Mouse (Mus musculus) heart, embryonic 10.5 days (tissue): Measurements from ENCODE around the gene Egfl8. TPM values are rescaled to one million over a fixed set of nuclear protein-coding genes. Genes with fewer than 3 reads are reported as not detected.

Experiments used
- DNase-seq: peaks from one replicate; pipeline ENCODE4 v3.0.0-alpha.2; 2017; ENCODE audit warnings: low spot score
- H3K27ac ChIP-seq: fragments of 300-500 bp; sonication (generic); 2 replicates; pipeline ENCODE4 v1.5.1; 2016; ENCODE audit warnings: mild to moderate bottlenecking
- H3K27me3 ChIP-seq: fragments of 300-500 bp; sonication (generic); 2 replicates; pipeline ENCODE4 v1.6.1; 2016; ENCODE audit warnings: mild to moderate bottlenecking; ENCODE audit not compliant: poor library complexity, insufficient read depth, severe bottlenecking
- H3K36me3 ChIP-seq: fragments of 300-500 bp; sonication (generic); 2 replicates; pipeline ENCODE4 v1.6.1; 2016; ENCODE audit warnings: mild to moderate bottlenecking, moderate library complexity
- H3K4me1 ChIP-seq: fragments of 300-500 bp; sonication (generic); 2 replicates; pipeline ENCODE4 v1.6.1; 2016; ENCODE audit warnings: mild to moderate bottlenecking
- H3K4me3 ChIP-seq: fragments of 300-500 bp; sonication (generic); 2 replicates; pipeline ENCODE4 v1.5.1; 2016; ENCODE audit warnings: mild to moderate bottlenecking, moderate library complexity
- H3K9me3 ChIP-seq: fragments of 300-500 bp; sonication (generic); 2 replicates; pipeline ENCODE4 v1.6.1; 2016; ENCODE audit warnings: mild to moderate bottlenecking, moderate library complexity
- WGBS: fragments of 180-500 bp; shearing (Covaris S2); methylation state at CpG from one replicate; pipeline ENCODE4 v1.1.7; 2016; 5-methylcytosine and 5-hydroxymethylcytosine counted together
- polyA plus RNA-seq: library from polyadenylated mRNA; unstranded; fragments of >200 nt; fragmentation: Nextera tagmentation; extraction: Ambion mirVana; gene quantifications from 2 replicates; pipeline ENCODE4 v1.2.1, GENCODE M21; 2016

Gene Egfl8
- polyA plus RNA-seq, 1 experiment from 2014 or later = 1.7 TPM

DNA sequence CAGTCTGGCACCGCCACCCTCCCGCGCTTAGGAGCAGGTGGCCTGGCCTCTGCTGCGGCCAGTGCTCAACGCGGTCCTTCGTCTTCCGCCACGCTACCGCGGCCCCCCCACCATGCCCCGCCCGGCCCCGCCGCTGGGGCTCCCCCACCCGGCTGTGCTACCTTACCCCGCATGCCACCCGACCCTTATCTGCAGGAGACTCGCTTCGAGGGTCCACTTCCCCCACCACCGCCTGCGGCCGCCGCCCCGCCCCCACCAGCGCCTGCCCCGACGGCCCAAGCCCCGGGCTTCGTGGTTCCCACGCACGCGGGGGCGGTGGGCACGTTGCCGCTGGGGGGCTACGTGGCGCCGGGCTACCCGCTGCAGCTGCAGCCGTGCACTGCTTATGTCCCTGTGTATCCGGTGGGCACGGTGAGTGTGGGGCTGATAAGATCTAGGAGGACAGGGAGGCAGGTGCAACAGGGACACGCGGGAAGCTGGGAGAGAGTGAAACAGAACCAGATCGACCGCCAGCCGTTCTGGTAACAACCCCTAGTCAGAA, 15.1 kb upstream of the Egfl8 start:
- peaks cover 68% of the 10 kb centered on the region for H3K27me3 ChIP-seq
- peak overlapping the region; percentile 57 for H3K4me3 ChIP-seq
- H3K27ac ChIP-seq = 0 out of 2 replicates have a peak overlapping the region, but pooled peaks have one; percentile 1
- 2% methylated on average over 48 of the region's 48 CpGs for WGBS
- DNase-seq = no peak
- no peaks in the 10 kb centered on the region for H3K36me3 ChIP-seq
- H3K4me1 ChIP-seq = peaks cover 54% of the 10 kb centered on the region
- H3K9me3 ChIP-seq = no peaks in the 10 kb centered on the region

GRCm38 (mm10) chr17:34629796-34630603, 14.2 kb upstream of the Egfl8 start:
- no peak for DNase-seq
- Histone ChIP-seq H3K4me1 (peaks cover 55% of the 10 kb centered on the region), H3K27me3 (peaks cover 62% of the 10 kb centered on the region), H3K4me3 (peak overlapping the region; percentile 57), H3K36me3 (peaks cover 6% of the 10 kb centered on the region; the same call in 1 of the 2 replicates), H3K27ac (0 out of 2 replicates have a peak overlapping the region, but pooled peaks have one; percentile 1), H3K9me3 (no peaks in the 10 kb centered on the region)
- WGBS = 15% methylated on average over 12 of the region's 12 CpGs

DNA sequence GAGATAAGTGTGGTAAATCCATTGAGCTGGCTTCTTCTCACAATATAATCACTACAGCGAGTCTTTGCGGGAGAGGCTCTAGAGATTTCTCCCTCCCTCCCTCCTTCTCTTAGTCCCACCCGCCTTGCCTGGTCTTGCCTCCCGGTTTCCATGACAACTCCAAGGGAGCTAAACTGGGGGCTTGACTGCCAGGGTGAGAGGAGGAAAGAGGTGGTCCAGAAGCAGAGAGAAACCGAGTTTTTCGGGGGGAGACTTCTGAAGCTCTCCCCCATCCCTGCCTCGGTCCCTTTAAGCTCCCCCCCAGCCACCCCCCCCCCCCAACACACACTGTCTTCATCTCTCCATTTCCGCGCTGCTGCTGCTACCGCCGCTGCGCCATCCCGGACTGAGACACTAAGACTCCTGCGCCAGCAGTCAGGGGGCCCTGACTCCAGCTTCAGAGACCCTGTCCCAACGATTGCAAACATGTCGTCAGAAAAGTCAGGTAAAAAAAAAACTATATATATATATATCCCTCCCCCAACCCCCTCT, 13.5 kb upstream of the Egfl8 start, which contains the start of gene Prrt1:
Prrt1 (plus strand) TSS at position 313 of the 531 bp plus-strand sequence.
- Histone ChIP-seq H3K9me3 (no peaks in the 10 kb centered on the region), H3K27ac (peak within 1 kb of the TSS; percentile 93), H3K36me3 (peaks cover 6% of the 10 kb centered on the region; the same call in 1 of the 2 replicates), H3K4me1 (peaks cover 55% of the 10 kb centered on the region), H3K4me3 (peak within 1 kb of the TSS; percentile 70), H3K27me3 (peaks cover 62% of the 10 kb centered on the region)
- 2% methylated on average over 16 of the region's 16 CpGs for WGBS
- no peak for DNase-seq

DNA sequence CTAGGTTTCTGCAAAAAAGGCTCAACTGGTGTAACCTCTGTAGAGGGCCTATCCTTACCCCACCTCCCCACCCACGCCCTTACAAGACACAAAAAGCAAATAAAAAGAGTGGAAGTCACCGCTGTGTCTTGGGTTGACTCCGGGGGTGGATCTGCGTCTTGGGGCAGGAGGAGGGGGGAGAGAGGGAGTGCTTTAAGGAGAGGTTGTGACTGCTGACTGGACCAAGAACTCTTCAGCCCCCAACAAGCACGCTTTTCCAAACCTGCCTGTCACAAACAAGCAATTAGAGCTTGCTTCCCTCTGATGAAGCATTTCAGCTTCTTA, 12.8 kb upstream of the Egfl8 start:
- peaks cover 11% of the 10 kb centered on the region; the same call in 1 of the 2 replicates for H3K36me3 ChIP-seq
- H3K27me3 ChIP-seq = peaks cover 56% of the 10 kb centered on the region
- WGBS = 29% methylated on average over 5 of the region's 5 CpGs
- no peaks in the 10 kb centered on the region for H3K9me3 ChIP-seq
- H3K27ac ChIP-seq = peak overlapping the region; percentile 93
- DNase-seq = no peak
- H3K4me1 ChIP-seq = peaks cover 55% of the 10 kb centered on the region
- H3K4me3 ChIP-seq = peak overlapping the region; percentile 70

- peaks cover 51% of the 10 kb centered on the region for H3K27me3 ChIP-seq
- H3K4me1 ChIP-seq = peaks cover 55% of the 10 kb centered on the region
- H3K27ac ChIP-seq = peak within 1 kb of the TSS; percentile 93
- H3K4me3 ChIP-seq = peak within 1 kb of the TSS; percentile 70
- DNase-seq = peak; percentile 91
- no peaks in the 10 kb centered on the region for H3K9me3 ChIP-seq
- H3K36me3 ChIP-seq = peaks cover 16% of the 10 kb centered on the region; the same call in 1 of the 2 replicates
- 4% methylated on average over 29 of the region's 29 CpGs for WGBS
Observed at GRCm38 (mm10) chr17:34627943-34628643, 12.3 kb upstream of the Egfl8 start, which contains the start of gene Ppt2. Gene Ppt2 (minus strand): TSS chr17:34628510.

- peak; percentile 96 for DNase-seq
- Histone ChIP-seq H3K4me1 (peaks cover 53% of the 10 kb centered on the region), H3K27me3 (peaks cover 43% of the 10 kb centered on the region), H3K9me3 (no peaks in the 10 kb centered on the region), H3K27ac (peak overlapping the region; percentile 93), H3K36me3 (peaks cover 24% of the 10 kb centered on the region), H3K4me3 (peak overlapping the region; percentile 70)
- WGBS = 0% methylated on average over 45 of the region's 45 CpGs
Observed at GRCm38 (mm10) chr17:34627093-34627942, 11.5 kb upstream of the Egfl8 start.

DNA sequence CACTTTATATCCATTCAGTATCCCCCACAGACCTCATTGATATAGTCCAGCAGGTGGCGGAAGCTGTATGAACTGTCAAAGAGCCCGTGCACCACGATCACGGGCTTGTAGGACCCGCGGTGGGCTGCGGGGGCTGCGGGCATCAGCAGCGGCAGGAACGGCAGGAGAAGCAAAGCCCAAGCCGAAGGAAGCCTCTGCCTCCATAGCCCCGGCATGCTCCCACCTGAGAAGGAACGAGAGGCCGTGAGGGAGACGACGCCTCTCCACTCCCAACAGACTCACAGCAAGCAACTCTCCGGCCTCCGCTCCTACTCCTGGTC, 11.0 kb upstream of the Egfl8 start:
- under 1% methylated on average over 18 of the region's 18 CpGs for WGBS

GRCm38 (mm10) chr17:34626062-34626772, 10.4 kb upstream of the Egfl8 start:
- peak overlapping the region; percentile 70 for H3K4me3 ChIP-seq
- H3K27me3 ChIP-seq = peaks cover 32% of the 10 kb centered on the region
- peaks cover 42% of the 10 kb centered on the region for H3K4me1 ChIP-seq
- 48% methylated on average over 16 of the region's 16 CpGs for WGBS
- peak overlapping the region; percentile 93 for H3K27ac ChIP-seq
- peaks cover 32% of the 10 kb centered on the region for H3K36me3 ChIP-seq
- no peaks in the 10 kb centered on the region for H3K9me3 ChIP-seq
- DNase-seq = no peak

More for the DNA sequence above, 11.0 kb upstream of the Egfl8 start:
- peaks cover 29% of the 10 kb centered on the region for H3K36me3 ChIP-seq
- H3K27ac ChIP-seq = peak overlapping the region; percentile 93
- DNase-seq = no peak
- peak overlapping the region; percentile 70 for H3K4me3 ChIP-seq
- peaks cover 48% of the 10 kb centered on the region for H3K4me1 ChIP-seq
- H3K27me3 ChIP-seq = peaks cover 37% of the 10 kb centered on the region
- no peaks in the 10 kb centered on the region for H3K9me3 ChIP-seq

DNA sequence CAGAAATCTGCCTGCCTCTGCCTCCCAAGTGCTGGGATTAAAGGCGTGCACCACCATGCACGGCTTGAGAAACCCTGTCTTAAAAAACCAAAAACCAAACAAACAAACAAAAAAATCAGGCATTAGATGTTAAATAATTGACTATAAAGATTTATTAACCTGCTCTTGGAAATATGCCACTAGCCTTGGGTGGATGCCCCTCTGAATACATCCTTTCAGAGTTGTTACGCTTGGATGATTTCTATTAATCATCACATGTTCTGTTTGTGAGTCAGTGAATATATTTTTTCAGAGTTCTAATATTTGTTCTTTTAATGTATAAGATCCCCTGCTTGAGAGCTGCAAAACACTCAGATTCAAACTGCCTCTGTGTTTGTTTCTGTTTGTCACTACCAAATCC, 9.2 kb upstream of the Egfl8 start:
- Histone ChIP-seq H3K4me3 (no peak overlapping the region), H3K27me3 (peaks cover 20% of the 10 kb centered on the region), H3K9me3 (no peaks in the 10 kb centered on the region), H3K27ac (no peak overlapping the region), H3K36me3 (peaks cover 40% of the 10 kb centered on the region), H3K4me1 (peaks cover 31% of the 10 kb centered on the region)
- 93% methylated on average over 3 of the region's 3 CpGs for WGBS
- DNase-seq = no peak

GRCm38 (mm10) chr17:34623161-34623560, 7.4 kb upstream of the Egfl8 start:
- Histone ChIP-seq H3K4me3 (no peak overlapping the region), H3K36me3 (peaks cover 46% of the 10 kb centered on the region), H3K27ac (no peak overlapping the region), H3K27me3 (0 out of 2 replicates have a peak, but pooled peaks cover 2% of the 10 kb centered on the region), H3K9me3 (no peaks in the 10 kb centered on the region), H3K4me1 (peaks cover 18% of the 10 kb centered on the region)
- DNase-seq = no peak
- WGBS = 85% methylated on average over 9 of the region's 9 CpGs

DNA sequence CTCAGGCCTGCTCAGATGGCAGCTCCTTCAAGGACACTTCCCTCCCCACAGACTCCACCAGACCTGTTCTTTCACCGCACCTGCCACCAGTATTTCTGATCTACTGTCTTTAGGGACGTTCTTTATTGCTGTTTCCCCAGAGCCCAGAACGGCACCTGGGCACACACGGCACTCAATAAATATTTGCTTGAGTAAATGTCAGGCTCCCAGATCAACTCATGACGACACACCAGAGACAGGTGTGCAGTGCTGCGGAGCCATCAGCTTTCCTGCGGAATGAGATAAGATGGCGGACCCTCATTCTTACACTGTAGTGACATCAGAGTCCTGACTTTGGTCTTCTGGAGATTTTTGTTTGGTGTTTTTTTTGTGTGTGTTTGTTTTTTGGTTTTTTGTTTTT, 5.2 kb upstream of the Egfl8 start:
- WGBS = 90% methylated on average over 8 of the region's 8 CpGs
- H3K36me3 ChIP-seq = peaks cover 60% of the 10 kb centered on the region
- no peak for DNase-seq
- no peaks in the 10 kb centered on the region for H3K9me3 ChIP-seq
- peaks cover 12% of the 10 kb centered on the region for H3K4me1 ChIP-seq
- H3K27me3 ChIP-seq = no peaks in the 10 kb centered on the region
- no peak overlapping the region for H3K27ac ChIP-seq
- H3K4me3 ChIP-seq = no peak overlapping the region
